Mouse (Mus musculus): Measurements from ENCODE around the gene Xrcc6. TPM values are rescaled to one million over a fixed set of nuclear protein-coding genes. Genes with fewer than 3 reads are reported as not detected.

The Xrcc6 gene
- total and polyA plus RNA-seq, 3 experiments, result 12.4 to 154 (median 50.1) TPM

DNA sequence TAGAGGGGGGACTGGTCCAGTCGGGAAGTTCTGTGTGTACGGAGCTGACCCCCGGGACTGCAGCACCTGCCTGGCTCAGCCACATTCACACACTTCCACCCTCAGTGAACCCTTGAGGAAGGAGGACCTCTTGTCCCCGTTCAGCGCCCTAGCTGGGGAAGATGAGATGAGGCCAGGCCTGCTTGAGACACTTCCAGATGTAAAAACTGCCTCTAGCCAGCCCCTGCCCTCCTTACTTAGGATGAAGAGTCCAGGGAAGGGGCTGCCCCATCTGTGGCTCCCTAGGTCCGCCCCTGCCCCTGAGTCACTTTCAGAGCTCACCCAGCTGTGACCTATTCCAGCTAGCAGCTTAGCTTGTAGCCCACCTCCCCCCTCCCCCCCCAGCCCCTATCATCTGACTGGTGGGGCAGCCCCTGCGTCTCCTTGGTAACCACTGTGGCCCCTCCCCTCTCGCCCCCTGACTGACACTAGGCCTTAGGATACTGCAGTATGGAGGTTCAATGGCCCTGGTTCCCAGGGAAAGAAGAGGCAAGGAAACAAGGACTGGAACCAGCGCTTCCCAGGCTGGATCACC, 44.4 kb upstream of the Xrcc6 start:
- H3K4me1 ChIP-seq (ENCODE audit: insufficient read depth, low read depth, low read length), result peaks cover 27% of the 10 kb centered on the region

GRCm38 (mm10) chr15:81949076-81949475, 38.6 kb upstream of the Xrcc6 start:
- Histone ChIP-seq H3K9me3 (replicated peaks) (no peaks in the 10 kb centered on the region), H3K4me1 (ENCODE audit: insufficient read depth, low read depth, low read length) (0 out of 2 replicates have a peak, but pooled peaks cover 9% of the 10 kb centered on the region), H3K4me3 (ENCODE audit: low read depth, low read length) (no peak overlapping the region), H3K36me3 (replicated peaks) (peaks cover 51% of the 10 kb centered on the region), H3K27me3 (ENCODE audit: insufficient read depth, low read length) (peaks cover 18% of the 10 kb centered on the region)
- ATAC-seq (ENCODE audit: extremely low read depth, insufficient number of reproducible peaks, low FRiP score, poor library complexity, severe bottlenecking) (no peak), DNase-seq (ENCODE audit: low spot score) (no peak)
- no peak for TF ChIP-seq GATA2 (IDR thresholded peaks at IDR 0.05; ENCODE audit: borderline replicate concordance, low read depth, low read length)
- TF ChIP-seq GATA1 (IDR thresholded peaks at IDR 0.05; ENCODE audit: borderline replicate concordance, low read length), result no peak
- no peak; the same call in 1 of the 2 replicates for TF ChIP-seq POLR2AphosphoS5 (IDR thresholded peaks at IDR 0.05; ENCODE audit: insufficient replicate concordance, low read depth, low read length)
- TF ChIP-seq TAL1 (conservative IDR thresholded peaks at IDR 0.05; ENCODE audit: low read depth, low read length), result no peak
- TF ChIP-seq CTCF (IDR thresholded peaks at IDR 0.05; ENCODE audit: low read depth, low read length), result no peak

More for the DNA sequence above, 44.4 kb upstream of the Xrcc6 start:
- TF ChIP-seq TAL1 (conservative IDR thresholded peaks at IDR 0.05; ENCODE audit: low read depth, low read length) (no peak), GATA1 (IDR thresholded peaks at IDR 0.05; ENCODE audit: borderline replicate concordance, low read length) (no peak), POLR2AphosphoS5 (IDR thresholded peaks at IDR 0.05; ENCODE audit: insufficient replicate concordance, low read depth, low read length) (no peak), CTCF (IDR thresholded peaks at IDR 0.05; ENCODE audit: low read depth, low read length) (no peak), GATA2 (IDR thresholded peaks at IDR 0.05; ENCODE audit: borderline replicate concordance, low read depth, low read length) (no peak)
- Histone ChIP-seq H3K9me3 (replicated peaks) (no peaks in the 10 kb centered on the region), H3K4me3 (ENCODE audit: low read depth, low read length) (no peak overlapping the region), H3K27me3 (ENCODE audit: insufficient read depth, low read length) (peaks cover 28% of the 10 kb centered on the region), H3K36me3 (replicated peaks) (no peaks in the 10 kb centered on the region)
- ATAC-seq (ENCODE audit: extremely low read depth, insufficient number of reproducible peaks, low FRiP score, poor library complexity, severe bottlenecking), result no peak
- no peak for DNase-seq (ENCODE audit: low spot score)

DNA sequence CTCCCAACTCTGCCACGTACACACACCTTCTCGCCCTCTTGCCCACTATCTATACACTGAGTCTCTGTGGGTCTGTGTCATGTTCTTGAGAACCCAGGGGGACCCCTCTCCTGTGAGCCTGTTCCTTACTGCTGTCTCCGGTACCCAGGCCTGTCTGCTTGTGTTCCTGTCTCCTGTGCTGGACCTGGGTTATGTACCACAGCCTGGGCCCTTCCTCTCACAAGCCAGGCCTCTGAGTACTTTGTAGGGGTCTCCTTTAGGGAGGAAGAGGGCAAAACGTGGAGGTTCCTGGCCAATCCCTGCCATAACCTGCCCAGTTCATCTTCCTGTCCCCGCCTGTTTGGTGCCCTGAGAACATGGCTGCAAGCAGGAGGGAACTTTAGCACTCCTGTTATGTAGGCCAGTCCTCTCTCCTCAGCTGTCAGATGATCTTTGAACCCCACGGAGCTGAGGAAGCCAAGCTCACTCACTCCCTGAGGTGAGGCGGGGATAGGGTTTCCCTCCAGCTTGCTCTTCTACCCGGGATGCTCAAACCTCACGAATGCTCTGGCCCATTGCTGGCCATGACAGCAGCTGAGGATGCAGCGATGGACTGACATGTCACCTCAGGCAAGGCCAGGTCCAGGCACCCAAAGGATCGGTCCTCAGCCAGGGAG, 38.0 kb upstream of the Xrcc6 start:
- Histone ChIP-seq H3K4me3 (ENCODE audit: low read depth, low read length) (no peak overlapping the region), H3K36me3 (replicated peaks) (peaks cover 56% of the 10 kb centered on the region), H3K9me3 (replicated peaks) (no peaks in the 10 kb centered on the region), H3K27me3 (ENCODE audit: insufficient read depth, low read length) (peaks cover 18% of the 10 kb centered on the region), H3K4me1 (ENCODE audit: insufficient read depth, low read depth, low read length) (0 out of 2 replicates have a peak, but pooled peaks cover 9% of the 10 kb centered on the region)
- no peak for ATAC-seq (ENCODE audit: extremely low read depth, insufficient number of reproducible peaks, low FRiP score, poor library complexity, severe bottlenecking)
- TF ChIP-seq GATA1 (IDR thresholded peaks at IDR 0.05; ENCODE audit: borderline replicate concordance, low read length) (no peak), TAL1 (conservative IDR thresholded peaks at IDR 0.05; ENCODE audit: low read depth, low read length) (no peak), CTCF (IDR thresholded peaks at IDR 0.05; ENCODE audit: low read depth, low read length) (no peak), GATA2 (IDR thresholded peaks at IDR 0.05; ENCODE audit: borderline replicate concordance, low read depth, low read length) (no peak), POLR2AphosphoS5 (IDR thresholded peaks at IDR 0.05; ENCODE audit: insufficient replicate concordance, low read depth, low read length) (no peak)
- DNase-seq (ENCODE audit: low spot score), result no peak

- Histone ChIP-seq H3K4me3 (ENCODE audit: low read depth, low read length) (no peak overlapping the region), H3K27me3 (ENCODE audit: insufficient read depth, low read length) (peaks cover 9% of the 10 kb centered on the region), H3K36me3 (replicated peaks) (peaks cover 67% of the 10 kb centered on the region), H3K9me3 (replicated peaks) (no peaks in the 10 kb centered on the region), H3K4me1 (ENCODE audit: insufficient read depth, low read depth, low read length) (0 out of 2 replicates have a peak, but pooled peaks cover 9% of the 10 kb centered on the region)
- ATAC-seq (ENCODE audit: extremely low read depth, insufficient number of reproducible peaks, low FRiP score, poor library complexity, severe bottlenecking) (no peak), DNase-seq (ENCODE audit: low spot score) (no peak)
- TF ChIP-seq GATA2 (IDR thresholded peaks at IDR 0.05; ENCODE audit: borderline replicate concordance, low read depth, low read length) (no peak), CTCF (IDR thresholded peaks at IDR 0.05; ENCODE audit: low read depth, low read length) (no peak), POLR2AphosphoS5 (IDR thresholded peaks at IDR 0.05; ENCODE audit: insufficient replicate concordance, low read depth, low read length) (no peak), GATA1 (IDR thresholded peaks at IDR 0.05; ENCODE audit: borderline replicate concordance, low read length) (no peak), TAL1 (conservative IDR thresholded peaks at IDR 0.05; ENCODE audit: low read depth, low read length) (no peak)
Observed at GRCm38 (mm10) chr15:81950716-81951115, 36.9 kb upstream of the Xrcc6 start.

GRCm38 (mm10) chr15:81951159-81951558, 36.5 kb upstream of the Xrcc6 start:
- no peaks in the 10 kb centered on the region for H3K9me3 ChIP-seq (replicated peaks)
- peaks cover 72% of the 10 kb centered on the region for H3K36me3 ChIP-seq (replicated peaks)
- TF ChIP-seq GATA2 (IDR thresholded peaks at IDR 0.05; ENCODE audit: borderline replicate concordance, low read depth, low read length) (no peak), POLR2AphosphoS5 (IDR thresholded peaks at IDR 0.05; ENCODE audit: insufficient replicate concordance, low read depth, low read length) (no peak), CTCF (IDR thresholded peaks at IDR 0.05; ENCODE audit: low read depth, low read length) (no peak), GATA1 (IDR thresholded peaks at IDR 0.05; ENCODE audit: borderline replicate concordance, low read length) (no peak), TAL1 (conservative IDR thresholded peaks at IDR 0.05; ENCODE audit: low read depth, low read length) (no peak)
- H3K4me3 ChIP-seq (ENCODE audit: low read depth, low read length), result no peak overlapping the region
- H3K4me1 ChIP-seq (ENCODE audit: insufficient read depth, low read depth, low read length), result 0 out of 2 replicates have a peak, but pooled peaks cover 9% of the 10 kb centered on the region
- H3K27me3 ChIP-seq (ENCODE audit: insufficient read depth, low read length), result peaks cover 6% of the 10 kb centered on the region
- DNase-seq (ENCODE audit: low spot score), result no peak
- ATAC-seq (ENCODE audit: extremely low read depth, insufficient number of reproducible peaks, low FRiP score, poor library complexity, severe bottlenecking), result no peak

- H3K27me3 ChIP-seq (ENCODE audit: insufficient read depth, low read length), result no peaks in the 10 kb centered on the region; the same call in 1 of the 2 replicates
- TF ChIP-seq GATA2 (IDR thresholded peaks at IDR 0.05; ENCODE audit: borderline replicate concordance, low read depth, low read length) (no peak), POLR2AphosphoS5 (IDR thresholded peaks at IDR 0.05; ENCODE audit: insufficient replicate concordance, low read depth, low read length) (no peak), GATA1 (IDR thresholded peaks at IDR 0.05; ENCODE audit: borderline replicate concordance, low read length) (no peak), CTCF (IDR thresholded peaks at IDR 0.05; ENCODE audit: low read depth, low read length) (no peak), TAL1 (conservative IDR thresholded peaks at IDR 0.05; ENCODE audit: low read depth, low read length) (no peak)
- no peaks in the 10 kb centered on the region for H3K9me3 ChIP-seq (replicated peaks)
- no peak overlapping the region for H3K4me3 ChIP-seq (ENCODE audit: low read depth, low read length)
- no peak for DNase-seq (ENCODE audit: low spot score)
- H3K4me1 ChIP-seq (ENCODE audit: insufficient read depth, low read depth, low read length), result peaks cover 14% of the 10 kb centered on the region; the same call in 1 of the 2 replicates
- no peak for ATAC-seq (ENCODE audit: extremely low read depth, insufficient number of reproducible peaks, low FRiP score, poor library complexity, severe bottlenecking)
- peaks cover 83% of the 10 kb centered on the region for H3K36me3 ChIP-seq (replicated peaks)
Observed at GRCm38 (mm10) chr15:81952310-81952709, 35.3 kb upstream of the Xrcc6 start.
